Comparison of ENCODE assay signal across 10 mouse cellular contexts in genomic region chr10:80170601-80171021, GRCm38 (mm10). TPM values are rescaled to one million over a fixed set of nuclear protein-coding genes. Genes with fewer than 3 reads are reported as not detected.
A peak's percentile ranks its signal among the peaks of the same experiment; 100 is the strongest.
DNase-seq lines count a peak whose midpoint lies in the region; ATAC-seq and TF ChIP-seq lines count a peak whose summit lies in the region.
"Had no signal": no experiment of that assay in that cellular context is flagged by ENCODE, and none has a peak within 500 bp of the region (broad histone marks: within the 10 kb centered on the region; RNA-seq: fewer than 3 reads in every experiment).

No protein-coding gene starts in this region.

- WGBS in kidney, postnatal 0 days: 71% methylated on average over 19 of the region's 19 CpGs

- H3K27ac ChIP-seq in left cerebral cortex, adult 2 months: peak overlapping the region; percentile 60
- H3K27ac ChIP-seq in kidney, postnatal 0 days: no peak overlapping the region

- H3K27me3 ChIP-seq in kidney, postnatal 0 days (ENCODE audit: insufficient read depth, low read length): no peaks in the 10 kb centered on the region
- H3K27me3 ChIP-seq: CH12.LX had no signal

- H3K9me3 ChIP-seq in kidney, postnatal 0 days (replicated peaks; ENCODE audit: low read length): no peaks in the 10 kb centered on the region

- intact Hi-C loops in heart, postnatal 25 days (cut with DNase I): loop anchor here (10.0 kb wide), 1 partner anchor 204 kb away; no protein-coding TSS in a partner anchor
- intact Hi-C loops in left cerebral cortex, adult 2 months (cut with DNase I): loop anchor here (10.0 kb wide), 1 partner anchor 204 kb away; no protein-coding TSS in a partner anchor

- peak; percentile 95 for DNase-seq in heart, adult 11 months
- no peak for DNase-seq in heart, postnatal 25 days (ENCODE audit: low spot score)
- DNase-seq in left cerebral cortex, adult 2 months (ENCODE audit: extremely low spot score in 1 of 2, low spot score in 2 of 2): no peak
- DNase-seq in left cerebral cortex, adult 18-20 months (ENCODE audit: low spot score in 2 of 2): no peak
- DNase-seq in brain, adult 2 months (ENCODE audit: low read depth, low spot score): peak; percentile 9
- no peak for DNase-seq in kidney, postnatal 0 days (ENCODE audit: low spot score)
- DNase-seq in lung, adult 18-20 months: no peak

- peaks cover 29% of the 10 kb centered on the region for H3K36me3 ChIP-seq in kidney, postnatal 0 days (ENCODE audit: insufficient read depth, low read length)

- peak overlapping the region; percentile 8; the same call in 1 of the 2 replicates for H3K9ac ChIP-seq in kidney, postnatal 0 days (ENCODE audit: low read depth, low read length)

- peaks cover 24% of the 10 kb centered on the region for H3K4me1 ChIP-seq in kidney, postnatal 0 days (replicated peaks; ENCODE audit: insufficient read depth, low read length)

- no peak overlapping the region for H3K4me2 ChIP-seq in kidney, postnatal 0 days (ENCODE audit: low read length)

- TF ChIP-seq CTCF in left cerebral cortex, adult 2 months (IDR thresholded peaks at IDR 0.05): no peak
- no peak for TF ChIP-seq CTCF in kidney, postnatal 0 days (IDR thresholded peaks at IDR 0.05; ENCODE audit: low read depth)

- no peak overlapping the region for H3K4me3 ChIP-seq in left cerebral cortex, adult 2 months
- no peak overlapping the region for H3K4me3 ChIP-seq in kidney, postnatal 0 days (replicated peaks; ENCODE audit: low read depth, low read length)

- ATAC-seq in kidney, postnatal 0 days (replicated peaks; ENCODE audit: low FRiP score, low read depth): no peak
- no peak for ATAC-seq in megakaryocyte-erythroid progenitor cell, adult 5-6 weeks (replicated peaks; ENCODE audit: low FRiP score, low TSS enrichment, poor library complexity, severe bottlenecking)
- ATAC-seq: lung, postnatal 0 days had no signal

RNA-seq across cellular contexts. Expression of gene 1600002K03Rik, which starts 2.1 kb away (rescaled TPM):
- 1 to 10 TPM; 4.2 to 5.2 TPM for total RNA-seq in heart, postnatal 25 days (2021)
- total RNA-seq in left cerebral cortex, adult 2 months (2021): 1 to 10 TPM; 6.0 to 8.1 TPM
- total RNA-seq in left cerebral cortex, adult 18-20 months (2021): 1 to 10 TPM; 6.8 to 7.0 TPM
- 9.3 and 11.0 TPM in 2 replicates for polyA plus RNA-seq in kidney, postnatal 0 days (2015; fragmentation: Nextera tagmentation; extraction: Ambion mirVana)
- total RNA-seq in megakaryocyte-erythroid progenitor cell, adult 5-6 weeks (2014; fragmentation: Nextera tagmentation): 14.2 and 22.9 TPM in 2 replicates
- 25.4 and 27.8 TPM in 2 replicates for total RNA-seq in megakaryocyte-erythroid progenitor cell, adult 5-6 weeks (2017)

RNA-seq across cellular contexts. Expression of gene Cirbp, which starts 4.8 kb away (rescaled TPM):
- total RNA-seq in heart, postnatal 25 days (2021): 10 to 100 TPM; 31.7 to 43.1 TPM
- total RNA-seq in left cerebral cortex, adult 2 months (2021): 10 to 100 TPM; 75.8 to 93.0 TPM
- total RNA-seq in left cerebral cortex, adult 18-20 months (2021): 10 to 100 TPM; 89.7 to 94.6 TPM
- 290 and 317 TPM in 2 replicates for polyA plus RNA-seq in kidney, postnatal 0 days (2015; fragmentation: Nextera tagmentation; extraction: Ambion mirVana)
- total RNA-seq in megakaryocyte-erythroid progenitor cell, adult 5-6 weeks (2014; fragmentation: Nextera tagmentation): 31.5 and 44.0 TPM in 2 replicates
- total RNA-seq in megakaryocyte-erythroid progenitor cell, adult 5-6 weeks (2017): 30.8 and 73.1 TPM in 2 replicates

RNA-seq across cellular contexts. Expression of gene Efna2, which starts 8.7 kb away (rescaled TPM):
- total RNA-seq in heart, postnatal 25 days (2021): 1 to 10 TPM in 1 of 2 experiments, under 1 TPM in 1; 0.91 to 1.1 TPM
- total RNA-seq in left cerebral cortex, adult 2 months (2021): 1 to 10 TPM; 6.8 to 7.2 TPM
- 1 to 10 TPM; 7.0 to 8.2 TPM for total RNA-seq in left cerebral cortex, adult 18-20 months (2021)
- 10.2 and 10.5 TPM in 2 replicates for polyA plus RNA-seq in kidney, postnatal 0 days (2015; fragmentation: Nextera tagmentation; extraction: Ambion mirVana)
- total RNA-seq in megakaryocyte-erythroid progenitor cell, adult 5-6 weeks (2014; fragmentation: Nextera tagmentation): 0.40 TPM in 1 of 2 replicates, not detected in the other
- total RNA-seq in megakaryocyte-erythroid progenitor cell, adult 5-6 weeks (2017): 0.80 TPM in 1 of 2 replicates, not detected in the other

RNA-seq across cellular contexts. Expression of gene Midn, which starts 22.5 kb away (rescaled TPM):
- total RNA-seq in heart, postnatal 25 days (2021): 100 to 1,000 TPM in 1 of 2 experiments, 10 to 100 TPM in 1; 92.1 to 120 TPM
- total RNA-seq in left cerebral cortex, adult 2 months (2021): 100 to 1,000 TPM in 1 of 2 experiments, 10 to 100 TPM in 1; 80.7 to 127 TPM
- 100 to 1,000 TPM; 105 TPM for total RNA-seq in left cerebral cortex, adult 18-20 months (2021)
- 13.7 and 18.6 TPM in 2 replicates for polyA plus RNA-seq in kidney, postnatal 0 days (2015; fragmentation: Nextera tagmentation; extraction: Ambion mirVana)
- 30.9 and 34.0 TPM in 2 replicates for total RNA-seq in megakaryocyte-erythroid progenitor cell, adult 5-6 weeks (2014; fragmentation: Nextera tagmentation)
- total RNA-seq in megakaryocyte-erythroid progenitor cell, adult 5-6 weeks (2017): 9.4 and 10.5 TPM in 2 replicates

RNA-seq across cellular contexts. Expression of gene Cbarp, which starts 30.0 kb away (rescaled TPM):
- total RNA-seq in heart, postnatal 25 days (2021): 1 to 10 TPM; 2.4 to 3.1 TPM
- 100 to 1,000 TPM; 431 to 456 TPM for total RNA-seq in left cerebral cortex, adult 2 months (2021)
- 100 to 1,000 TPM; 418 to 437 TPM for total RNA-seq in left cerebral cortex, adult 18-20 months (2021)
- polyA plus RNA-seq in kidney, postnatal 0 days (2015; fragmentation: Nextera tagmentation; extraction: Ambion mirVana): 4.7 and 6.4 TPM in 2 replicates
- 5.2 and 10.5 TPM in 2 replicates for total RNA-seq in megakaryocyte-erythroid progenitor cell, adult 5-6 weeks (2014; fragmentation: Nextera tagmentation)
- total RNA-seq in megakaryocyte-erythroid progenitor cell, adult 5-6 weeks (2017): 3.7 TPM in 1 of 2 replicates, not detected in the other

Comparison
In these comparisons a context has a peak if more than half of its experiments do, and no peak if none do; other contexts are left out.
1. DNase-seq: peak in heart, adult 11 months (single experiment) and brain, adult 2 months (single experiment); none in heart, postnatal 25 days (single experiment), left cerebral cortex, adult 2 months (0 of 2), left cerebral cortex, adult 18-20 months (0 of 2), kidney, postnatal 0 days (single experiment) and lung, adult 18-20 months (0 of 2).